Mouse (Mus musculus): Measurements from ENCODE around the gene Ttk.

Gene Ttk

DNA sequence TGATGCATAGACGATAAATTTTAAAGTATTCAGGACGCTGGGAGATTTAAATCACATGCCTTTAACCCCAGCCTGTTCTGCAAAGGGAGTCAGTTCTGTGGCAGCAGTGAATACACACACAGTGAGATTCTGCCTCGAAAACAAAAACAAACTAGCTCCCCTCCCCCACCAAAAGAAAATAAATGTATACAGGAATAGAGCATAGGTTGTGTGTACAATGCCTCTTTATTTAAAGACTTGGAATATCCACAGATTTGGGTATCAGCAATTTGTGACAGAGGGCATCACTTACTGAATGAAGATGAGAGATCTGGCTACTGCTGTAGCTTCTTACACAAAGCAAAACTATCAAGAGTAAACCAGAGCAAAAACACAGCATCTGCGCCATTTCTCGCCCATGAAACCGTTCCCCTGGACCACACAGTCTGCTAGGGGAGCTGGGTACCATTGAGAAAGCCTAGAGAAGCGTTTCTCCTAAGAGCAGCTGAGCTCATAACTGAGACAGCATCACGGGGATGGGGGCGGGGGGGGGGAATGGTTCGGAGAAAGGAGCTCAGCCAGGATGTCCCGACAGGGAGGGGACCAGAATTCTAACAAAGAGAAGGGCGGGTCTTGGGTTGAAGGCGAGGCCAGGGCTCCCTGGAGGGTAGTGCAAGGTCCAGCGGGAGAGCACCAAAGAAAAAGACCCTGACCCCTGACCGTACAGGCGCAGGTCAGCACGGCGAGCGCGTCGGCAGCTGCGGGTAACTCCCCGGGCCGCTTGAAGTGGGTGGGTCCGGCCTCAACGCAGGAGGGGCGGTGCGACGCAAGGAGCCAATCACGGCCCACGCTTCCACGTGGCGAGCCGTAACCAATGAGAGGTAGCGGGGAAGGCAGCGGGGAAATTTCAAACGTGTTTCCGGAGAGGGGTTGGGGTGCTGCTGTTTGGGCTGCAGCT lies at the start of gene Ttk:
Ttk (plus strand) TSS at position 879 of the 937 bp plus-strand sequence.
- peak; percentile 87 for DNase-seq

DNA sequence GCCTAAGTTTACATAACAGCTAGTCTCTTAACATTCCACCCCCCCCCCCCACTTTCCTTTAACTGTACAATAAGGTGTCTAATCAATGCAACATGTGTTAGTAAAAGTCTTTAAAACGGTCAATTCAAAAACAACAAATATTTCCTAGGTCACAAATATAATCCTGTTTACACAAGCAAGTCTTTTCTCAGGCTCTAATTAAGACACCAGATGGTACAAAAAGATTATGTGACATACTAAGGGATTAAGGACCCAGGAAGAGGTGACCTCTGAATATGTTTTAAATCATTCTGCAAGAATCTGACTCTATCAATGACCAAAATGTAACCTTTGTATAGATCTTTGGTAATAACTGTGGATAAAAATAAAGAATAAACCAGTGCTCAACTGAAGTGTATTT lies 49.0 kb upstream of the Ttk start:
- DNase-seq = no peak

DNA sequence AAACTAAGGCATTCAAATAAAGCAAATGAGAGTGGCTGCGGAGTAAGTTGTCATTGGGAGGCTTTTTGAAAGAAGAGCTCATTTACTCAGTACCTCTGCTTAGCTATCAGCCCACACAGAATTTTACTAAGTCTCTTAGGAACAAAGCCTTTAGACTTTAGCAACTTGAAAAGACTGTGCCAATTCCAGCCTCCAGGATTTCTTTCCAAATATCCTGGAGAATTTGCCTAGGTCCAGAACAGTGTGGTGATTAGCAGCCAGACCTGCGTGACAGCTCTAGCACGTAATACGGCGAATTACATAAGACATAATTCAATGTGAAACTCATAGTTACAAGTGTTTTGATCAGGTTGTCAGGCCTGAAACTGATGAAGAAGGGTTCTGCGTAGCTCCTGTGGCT lies 45.2 kb upstream of the Ttk start:
- DNase-seq = no peak

DNA sequence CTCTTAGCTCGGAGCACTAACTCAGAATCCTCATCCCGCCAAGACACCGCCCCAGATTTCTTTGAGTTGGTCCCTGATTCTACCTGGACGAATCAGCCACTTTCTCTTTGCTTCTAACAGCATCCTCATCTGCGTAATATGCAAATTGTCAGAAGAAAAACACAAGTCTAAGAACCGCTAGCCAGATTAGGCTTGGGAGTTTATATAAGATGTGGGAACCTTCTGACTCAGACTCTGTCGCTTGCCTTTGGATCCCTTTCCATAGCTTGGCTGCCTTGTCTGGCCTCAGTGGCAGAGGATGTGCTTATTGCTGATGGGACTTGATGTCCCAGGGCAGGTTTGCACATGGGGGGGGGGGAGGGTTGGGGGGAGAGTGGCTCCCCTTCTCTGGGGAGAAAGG lies 37.6 kb upstream of the Ttk start:
- no peak for DNase-seq

DNA sequence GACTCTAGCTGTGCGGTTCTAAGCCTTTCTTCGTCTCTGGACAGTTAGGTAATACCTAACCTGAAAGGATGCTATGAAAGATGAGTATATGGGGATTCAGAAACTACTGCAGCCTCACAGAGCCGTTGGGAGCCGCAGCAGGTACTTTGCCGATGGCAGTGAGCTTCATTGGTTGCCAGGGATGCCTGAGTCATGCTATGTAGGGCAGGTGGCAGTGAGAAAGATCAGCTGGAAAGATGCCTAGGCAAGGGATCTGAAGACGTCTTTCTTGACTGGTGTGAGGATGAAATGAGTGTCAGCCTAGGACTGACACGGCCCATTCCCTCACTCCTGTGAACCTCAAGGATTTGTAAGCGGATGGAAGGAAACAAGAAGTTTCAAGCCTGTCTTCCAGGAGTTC lies 36.6 kb upstream of the Ttk start:
- peak; percentile 60 for DNase-seq

DNA sequence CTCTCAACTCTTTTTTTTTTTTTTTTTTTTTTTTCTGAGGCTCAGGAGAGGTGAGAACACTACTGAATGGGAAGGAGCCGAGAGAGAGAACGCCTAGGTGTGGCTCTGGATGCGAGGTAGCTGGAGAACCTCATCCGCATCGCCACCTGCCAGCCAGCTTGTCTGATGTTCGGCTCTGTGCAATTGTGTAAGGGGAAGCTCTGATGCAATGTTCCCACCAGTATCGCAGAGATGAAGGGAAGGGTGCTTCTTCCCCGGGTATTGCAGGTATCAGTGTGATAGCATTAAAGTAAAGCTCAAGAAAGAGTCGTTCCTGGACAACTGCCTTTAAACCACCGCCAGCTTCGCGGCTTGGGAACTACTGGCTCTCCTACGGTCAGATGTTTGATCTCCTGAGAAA lies 30.1 kb upstream of the Ttk start:
- no peak for DNase-seq

DNA sequence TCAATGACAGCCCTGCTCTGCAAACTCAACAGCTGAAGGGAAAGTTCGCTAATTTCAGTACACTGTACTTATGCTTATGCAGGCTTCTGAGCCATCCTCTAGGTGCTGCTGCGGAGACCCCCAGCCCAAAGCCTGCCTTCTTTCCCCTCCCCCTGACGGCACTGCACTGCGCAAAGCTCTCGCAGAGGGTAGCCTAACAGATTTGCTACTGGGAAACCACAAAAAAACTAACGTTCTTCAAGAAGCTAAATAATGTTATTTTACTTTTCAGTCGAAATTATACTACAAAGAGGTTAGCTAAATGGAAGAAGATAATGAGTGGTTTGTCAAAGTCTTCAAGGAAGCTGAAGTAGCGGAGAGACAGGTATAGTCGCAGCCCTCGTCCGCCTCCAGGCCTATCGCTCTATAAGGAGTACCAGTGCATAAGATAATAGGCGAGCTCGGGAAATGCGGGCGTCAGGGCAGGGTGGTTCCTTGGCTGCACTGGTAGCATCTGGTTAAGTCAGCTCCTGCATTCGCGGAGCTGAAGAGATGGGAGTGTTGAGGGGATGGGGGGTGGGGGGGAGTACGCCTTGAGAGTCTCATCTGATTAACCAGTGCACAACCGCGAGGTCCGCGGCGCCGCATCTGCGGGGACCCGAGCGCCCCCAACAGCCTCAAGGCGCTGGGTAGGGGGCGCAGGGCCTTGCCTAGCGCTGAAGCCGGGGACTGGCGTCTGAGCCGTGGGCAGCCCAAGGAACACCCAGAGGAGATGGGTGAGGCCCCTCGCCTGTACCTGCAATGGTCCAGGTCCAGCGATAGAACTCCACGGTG lies 29.1 kb upstream of the Ttk start:
- DNase-seq = no peak

DNA sequence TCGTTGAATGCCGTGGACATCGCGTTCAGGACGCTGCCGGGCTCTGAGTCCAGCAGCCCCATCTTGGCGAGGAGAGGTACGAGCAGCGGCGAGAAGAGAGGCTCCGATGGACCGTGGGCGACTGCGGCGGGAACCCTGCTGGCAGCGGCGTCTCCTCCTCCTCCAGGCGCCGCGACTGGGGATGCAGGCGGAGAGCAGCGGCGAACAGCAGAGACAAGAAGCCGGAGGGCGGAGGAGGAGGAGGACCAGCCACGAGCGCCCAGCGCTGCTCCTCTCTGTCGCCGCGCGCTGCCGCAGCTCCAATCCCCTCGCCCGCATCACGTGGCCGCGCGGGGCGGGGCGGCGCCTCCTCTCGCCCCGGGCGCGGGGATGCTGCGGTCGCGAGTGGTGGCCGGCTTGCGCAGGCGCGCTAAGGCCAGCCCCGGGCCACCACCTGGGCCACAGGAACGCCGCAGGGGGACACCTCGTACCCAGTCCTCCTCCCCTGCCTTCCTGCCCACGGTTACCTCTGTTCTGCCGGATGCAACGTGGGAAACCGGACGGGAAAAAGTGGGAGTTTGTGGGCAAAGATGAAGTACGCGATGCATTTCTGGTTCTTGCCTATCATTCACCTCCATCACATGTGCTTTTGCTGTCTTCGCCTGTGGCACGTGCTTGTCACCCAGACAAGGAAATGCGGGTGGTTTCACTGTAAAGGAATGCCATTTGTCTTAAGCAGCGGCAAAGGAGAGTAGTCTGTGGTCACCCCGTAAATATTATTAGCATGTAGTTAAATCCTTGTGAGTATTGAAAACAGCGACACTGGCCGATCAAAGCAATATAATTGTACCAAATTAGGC lies 28.3 kb upstream of the Ttk start, which contains the start of gene Elovl4:
Elovl4 (minus strand) TSS at position 301 of the 839 bp plus-strand sequence.
- peak; percentile 92 for DNase-seq

DNA sequence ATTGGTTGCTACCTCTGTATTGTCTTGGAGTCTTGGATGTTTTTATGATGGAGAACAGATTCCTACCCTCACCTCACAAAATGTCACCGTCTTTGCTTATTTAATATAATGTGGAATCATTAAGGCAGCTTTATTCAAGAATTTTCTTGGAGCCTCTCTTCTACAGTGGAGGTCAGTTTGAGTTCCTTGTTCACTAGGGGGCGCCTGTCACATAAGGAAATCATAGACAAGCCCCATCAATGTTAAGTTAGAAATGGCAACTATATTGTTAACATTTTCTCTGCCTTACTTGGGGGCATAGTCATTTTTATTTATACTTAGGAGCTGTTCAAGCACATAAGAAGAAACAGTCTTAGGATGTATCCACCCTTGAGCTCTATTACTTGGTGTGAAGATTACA lies 26.9 kb upstream of the Ttk start:
- DNase-seq = no peak

DNA sequence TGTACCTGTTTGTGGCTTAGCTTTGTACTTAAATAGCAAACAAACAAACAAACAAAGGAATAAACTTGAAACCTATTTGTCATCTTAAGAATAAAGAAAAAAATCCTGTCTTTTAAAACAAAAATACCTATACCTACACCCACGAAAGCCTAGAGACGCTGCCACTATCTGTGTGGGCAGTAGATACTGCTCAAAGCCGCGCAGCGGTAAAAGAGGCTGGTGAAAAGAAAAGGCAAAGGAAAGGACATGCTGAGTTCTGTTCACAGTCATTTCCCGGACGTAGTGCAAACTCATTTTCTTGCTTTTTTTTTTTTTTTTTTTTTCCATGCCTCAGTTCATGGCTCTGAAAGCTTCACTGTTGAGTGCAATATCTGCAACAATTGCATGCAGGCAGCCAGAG lies 15.3 kb upstream of the Ttk start:
- DNase-seq = no peak

DNA sequence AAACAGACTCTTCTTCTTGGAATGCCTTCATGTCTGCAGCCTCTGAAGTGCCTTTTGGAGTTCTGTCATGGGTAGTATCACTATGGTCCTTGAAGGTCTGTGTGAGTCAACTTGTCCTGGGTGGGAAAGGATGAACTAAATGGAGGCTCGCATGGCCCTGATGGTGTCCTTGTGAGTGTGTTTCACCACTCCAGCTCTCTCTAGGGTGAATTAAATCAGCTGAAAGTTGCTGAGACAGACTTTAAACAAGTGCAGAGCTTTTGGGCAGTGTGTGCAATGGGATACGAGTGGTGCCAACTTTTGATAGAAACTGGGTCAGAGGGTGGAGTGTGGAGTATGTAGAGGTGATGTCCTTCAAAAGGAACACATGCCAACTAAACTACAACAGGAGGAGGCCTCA lies 13.5 kb upstream of the Ttk start:
- no peak for DNase-seq

DNA sequence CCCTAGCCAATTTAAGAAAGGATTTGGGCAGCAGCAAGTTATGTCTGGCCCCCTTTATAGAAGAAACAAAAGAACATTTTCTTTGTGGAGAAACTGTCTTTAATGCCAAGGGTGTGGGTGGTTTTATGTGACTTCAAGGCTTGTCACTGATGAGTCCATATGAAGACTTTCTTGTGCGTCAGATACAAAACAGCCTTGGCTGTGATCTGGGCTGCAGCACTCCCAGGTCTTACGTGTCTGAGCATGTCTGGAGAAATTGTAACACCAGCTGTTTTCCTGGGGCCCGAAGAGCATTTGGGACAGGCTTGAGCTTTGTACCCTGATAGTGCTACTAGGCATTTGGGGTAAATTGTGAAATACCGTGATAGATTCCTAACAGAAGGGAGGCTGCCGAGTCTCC lies 11.6 kb upstream of the Ttk start:
- no peak for DNase-seq

DNA sequence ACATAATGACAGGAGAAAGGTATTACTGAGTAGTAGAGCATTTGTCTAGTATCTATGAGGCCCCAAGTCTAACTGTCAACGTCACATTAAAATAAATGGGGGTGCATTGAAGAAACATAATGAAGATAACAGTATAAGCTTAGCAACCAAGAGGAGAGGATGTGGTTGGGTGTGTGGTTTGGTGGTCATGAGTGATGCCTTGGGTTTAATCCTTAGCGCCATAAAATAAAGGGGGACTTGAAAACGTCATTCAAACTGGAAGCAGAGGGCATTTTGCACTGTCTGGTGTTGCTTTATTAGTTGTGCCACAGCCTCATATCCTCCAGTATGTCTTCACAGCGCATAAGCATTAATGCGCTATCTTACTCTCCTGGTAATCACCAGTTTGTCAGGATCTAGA lies 4.6 kb upstream of the Ttk start:
- no peak for DNase-seq

DNA sequence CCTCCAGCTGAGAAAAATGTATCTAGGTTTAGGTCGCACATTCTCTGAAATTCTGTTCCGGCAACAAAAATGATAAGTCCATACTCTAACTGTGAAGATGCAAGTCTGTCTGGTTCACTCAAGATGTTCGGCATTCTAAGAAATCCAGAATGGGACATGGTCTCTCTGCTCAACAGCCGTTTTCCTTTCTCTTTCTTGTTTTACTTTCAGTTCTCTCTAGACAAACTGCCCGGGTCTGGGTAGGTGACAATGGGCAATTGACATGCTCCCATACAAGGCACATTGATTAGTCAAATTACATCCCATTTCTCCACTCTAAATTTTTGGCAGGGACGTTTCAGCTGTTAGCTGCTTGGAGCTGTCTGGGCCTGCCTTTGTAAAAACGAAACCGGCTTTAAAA lies 3.3 kb upstream of the Ttk start:
- no peak for DNase-seq

DNA sequence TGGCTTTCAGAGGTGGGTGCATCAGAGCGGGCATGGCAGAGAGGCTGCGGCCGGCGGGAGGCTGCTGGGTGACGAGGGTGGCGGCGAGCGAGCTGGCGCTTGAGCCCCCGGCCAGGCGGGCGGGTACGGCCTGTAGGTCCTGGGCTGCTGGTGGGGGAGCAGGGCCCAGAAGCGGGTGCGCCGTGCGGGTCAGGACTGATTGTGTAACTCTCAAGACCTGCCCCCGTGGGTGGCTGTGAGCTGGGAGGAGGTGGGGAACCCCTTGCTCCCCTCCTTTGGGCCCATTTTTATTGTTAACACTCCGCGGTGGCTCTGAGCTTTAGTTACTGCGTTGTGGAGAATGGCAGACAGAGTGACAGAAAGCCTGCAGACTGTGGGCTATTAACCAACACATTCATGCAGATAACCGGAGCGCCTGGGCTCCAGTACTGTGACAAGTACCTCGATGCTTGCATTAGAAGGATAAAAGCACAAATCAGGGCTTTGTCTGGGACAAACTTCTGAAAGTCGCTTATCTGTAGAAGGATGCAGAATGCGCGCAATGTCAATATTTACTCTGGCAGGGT lies 342 bp downstream of the Ttk start:
- no peak for DNase-seq

DNA sequence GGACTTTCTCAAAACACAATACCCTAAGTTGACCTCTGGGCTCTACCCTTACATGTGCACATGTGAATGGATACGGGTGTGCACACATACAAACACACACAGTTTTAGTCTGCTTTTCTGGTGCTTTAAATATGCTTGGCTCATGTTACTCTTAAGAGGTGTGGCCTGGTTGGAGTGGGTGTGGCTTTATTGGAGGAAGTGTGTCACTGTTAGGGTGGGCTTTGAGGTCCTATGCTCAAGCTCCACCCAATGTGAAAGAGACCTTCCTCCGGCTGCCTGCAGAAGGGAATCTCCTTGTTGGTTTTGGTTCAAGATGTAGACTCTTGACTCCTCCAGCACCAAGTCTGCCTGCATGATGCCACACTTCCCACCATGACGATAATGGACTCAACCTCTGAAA lies 18.0 kb downstream of the Ttk start:
- DNase-seq = no peak

DNA sequence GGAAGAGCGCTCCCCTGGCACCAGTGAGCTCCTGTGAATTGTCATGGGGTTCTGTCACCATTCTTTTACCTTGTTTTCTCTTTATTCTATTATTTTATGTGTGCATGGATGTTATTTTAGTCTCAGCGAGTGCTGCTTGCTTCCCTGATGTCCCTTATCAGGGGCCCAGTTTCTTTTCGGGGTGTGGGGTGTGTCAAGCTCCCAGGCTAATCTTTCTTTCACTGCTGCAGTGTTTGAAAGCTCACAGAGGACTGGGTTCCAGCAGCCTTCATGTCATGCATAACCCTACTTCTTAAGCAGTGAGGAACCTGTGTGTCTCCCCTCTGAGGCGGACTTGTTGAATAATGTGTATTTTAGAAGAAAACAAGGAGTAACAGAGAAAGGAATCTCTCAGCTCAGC lies 30.7 kb downstream of the Ttk start:
- no peak for DNase-seq

DNA sequence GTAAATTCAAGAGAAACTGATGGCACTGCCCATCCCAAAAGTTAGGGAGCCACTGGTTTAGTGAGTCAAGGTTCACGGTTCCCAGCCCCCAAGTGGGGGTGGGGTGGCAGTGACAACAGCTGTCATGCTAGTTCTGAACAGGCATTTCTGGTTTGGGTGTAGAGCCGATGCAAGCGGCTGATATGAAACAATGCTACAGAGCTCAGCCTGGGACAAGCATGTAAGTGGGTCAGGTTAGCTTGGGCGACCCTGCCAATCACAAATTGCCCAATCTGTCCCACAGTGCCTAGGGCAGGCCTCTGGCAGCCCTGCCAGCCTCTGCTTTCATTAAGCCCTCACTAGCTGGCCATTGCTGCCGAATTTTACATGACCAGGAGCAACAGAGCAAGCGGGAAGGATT lies 47.7 kb downstream of the Ttk start:
- DNase-seq = peak; percentile 3

DNA sequence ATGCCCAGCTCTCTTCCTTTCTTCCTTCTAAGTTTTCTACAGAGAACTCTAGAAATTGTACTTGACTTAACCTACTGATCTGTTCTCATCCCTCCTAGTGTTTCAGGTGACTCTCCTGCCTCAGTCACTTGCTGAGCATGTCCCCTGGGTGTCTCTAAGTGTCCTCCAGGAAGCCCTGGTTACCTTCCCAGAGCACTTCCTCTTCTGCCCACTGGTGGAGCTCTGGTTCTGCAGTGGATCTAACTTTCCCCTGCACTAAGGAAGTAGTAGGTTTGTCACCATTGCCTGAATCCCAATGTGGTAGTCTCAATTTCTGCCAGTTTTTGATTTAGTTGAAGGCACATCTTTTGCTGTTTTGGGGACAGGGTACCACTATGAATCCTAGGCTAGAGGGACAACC lies 51.7 kb downstream of the Ttk start:
- no peak for DNase-seq

DNA sequence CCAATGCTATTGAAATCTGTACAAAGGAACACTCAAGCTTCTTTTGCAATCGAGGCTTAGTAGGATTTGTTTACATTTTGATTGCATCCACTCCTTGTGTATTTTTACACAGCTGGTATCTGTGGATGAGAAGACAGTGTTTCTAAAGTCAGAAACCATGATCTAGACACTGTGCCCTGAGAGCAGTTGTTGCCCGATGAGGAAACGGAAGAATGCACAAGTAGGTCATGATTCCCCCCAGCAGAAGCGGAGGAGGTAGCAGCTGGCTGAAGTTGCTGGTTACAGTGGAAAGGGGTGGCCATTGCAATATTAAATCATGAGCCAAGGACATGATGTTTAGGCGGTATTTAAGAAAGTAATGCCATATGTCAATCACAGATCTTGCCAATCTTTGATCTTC lies 53.7 kb downstream of the Ttk start:
- no peak for DNase-seq

DNA sequence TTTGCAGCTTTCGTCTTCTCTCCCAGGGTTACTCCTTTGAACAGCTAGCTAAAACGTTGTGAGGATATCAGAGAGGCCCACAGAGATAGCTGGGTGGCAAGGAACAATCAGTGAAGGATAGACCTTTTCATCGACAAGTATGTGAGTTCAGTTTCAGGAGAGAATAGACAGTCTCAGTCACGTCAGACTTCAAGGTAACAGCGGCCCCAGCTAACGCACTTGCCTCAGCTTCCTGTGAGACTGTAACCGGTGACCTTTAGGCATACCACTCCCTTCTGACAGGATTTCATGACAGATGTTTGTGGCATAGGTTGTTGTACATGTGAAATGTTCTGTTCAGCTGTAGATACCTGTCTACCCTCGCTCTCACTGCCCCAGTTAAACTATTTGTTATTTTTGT lies 58.6 kb downstream of the Ttk start:
- no peak for DNase-seq

DNA sequence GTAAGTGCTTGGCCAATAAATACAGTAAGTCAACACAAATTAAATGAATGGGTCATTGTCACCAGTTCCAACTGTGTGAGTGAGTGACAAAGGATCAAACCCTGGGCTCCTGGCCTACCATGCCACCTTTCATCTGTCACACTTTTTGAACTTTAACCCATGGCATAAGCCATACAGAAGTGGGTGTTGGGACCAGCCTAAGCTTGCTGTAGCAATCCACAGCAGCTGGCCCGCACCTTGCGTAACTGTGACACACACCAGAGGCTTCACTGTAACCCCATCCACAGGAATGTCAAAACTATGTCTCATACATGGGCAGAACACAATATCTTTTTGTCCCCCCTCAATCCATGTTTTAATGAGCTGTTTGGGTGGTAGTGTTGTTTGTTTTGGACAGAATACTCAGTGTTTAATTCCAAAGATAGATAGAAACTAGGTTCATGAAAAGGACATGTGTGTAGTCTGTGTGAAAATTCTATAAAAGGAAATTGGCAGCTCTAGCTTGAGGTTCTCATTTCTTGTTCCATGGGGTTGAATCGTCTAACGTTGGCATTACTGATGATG lies 59.4 kb downstream of the Ttk start:
- DNase-seq = no peak

DNA sequence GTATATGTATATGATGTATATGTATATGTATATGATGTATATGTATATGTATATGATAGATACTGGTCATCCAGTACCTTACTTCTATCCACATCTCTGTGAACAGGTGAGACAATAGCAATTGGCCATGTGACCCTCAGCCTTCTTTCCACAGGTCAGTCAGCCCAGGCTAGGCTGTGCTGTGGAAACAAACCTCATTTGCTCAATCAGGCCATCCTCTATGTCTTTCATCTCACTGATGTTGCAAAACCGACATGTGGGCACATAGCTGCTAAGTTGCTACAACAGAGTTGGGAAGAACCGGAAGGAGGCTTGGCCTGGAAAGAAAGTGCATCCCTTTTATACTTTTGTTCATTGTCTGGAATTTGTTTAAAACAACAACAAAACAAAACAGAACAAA lies 67.6 kb downstream of the Ttk start:
- no peak for DNase-seq

All from cerebellum, adult 11-12 months (tissue).